In the genomic region with DNA sequence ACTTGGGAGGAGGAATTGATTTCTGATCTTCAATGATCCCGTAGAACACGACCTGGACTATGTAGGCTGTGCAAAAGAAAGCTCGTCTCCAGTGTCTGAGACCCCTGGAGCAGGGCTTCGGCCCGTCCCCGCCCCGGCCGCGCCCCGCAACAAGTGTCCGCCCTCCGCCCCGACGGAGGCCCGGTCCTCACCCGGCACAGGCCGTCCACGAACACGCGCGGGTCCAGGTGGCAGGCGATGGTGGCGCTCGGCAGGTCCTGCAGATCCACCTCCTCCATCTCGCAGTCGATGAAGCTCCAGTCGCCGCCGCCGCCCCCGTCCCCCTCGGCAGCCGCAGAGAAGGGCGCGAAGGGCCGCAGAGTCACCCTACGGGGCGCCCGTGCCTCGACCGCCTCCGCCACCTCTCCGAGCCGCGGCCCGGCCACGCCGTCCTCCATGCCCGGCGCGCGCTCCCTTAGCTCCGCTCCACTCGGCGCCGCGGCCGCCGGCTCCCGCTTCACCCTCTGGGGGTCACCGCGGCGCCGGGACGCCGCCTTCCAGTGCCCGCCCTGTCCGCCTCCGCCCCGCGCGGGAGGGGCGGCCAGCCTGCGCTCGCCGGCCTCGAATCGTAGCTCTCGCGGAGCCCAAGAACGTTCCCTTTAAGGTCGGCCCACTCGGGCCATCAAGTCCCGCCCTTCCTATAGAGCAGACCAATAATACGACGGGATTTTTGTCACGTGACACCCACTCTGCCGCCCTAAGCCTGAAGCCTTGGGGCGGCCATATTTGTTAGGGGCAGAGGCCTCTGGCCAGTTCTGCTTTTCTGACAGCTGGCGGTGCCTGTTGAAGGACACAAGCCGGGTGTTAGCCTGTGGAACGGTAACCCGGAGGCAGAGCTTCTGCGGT, we compare ENCODE assay signal across 2 mouse cellular contexts.
TF ChIP-seq lines count a peak whose summit lies in the region.

No protein-coding gene starts in this region.

TF ChIP-seq in C2C12, 6 proteins besides CTCF, POLR2A, EP300 and RAD21 (continued from another document):
- TF ChIP-seq MAX (IDR thresholded peaks at IDR 0.05) (peak; percentile 43), FOSL1 (IDR thresholded peaks at IDR 0.05; ENCODE audit: insufficient read depth, low read length, poor library complexity, severe bottlenecking) (no peak), MYOD1 (IDR thresholded peaks at IDR 0.05; ENCODE audit: control insufficient read depth, insufficient read length, low read depth) (no peak), CEBPB (IDR thresholded peaks at IDR 0.05; ENCODE audit: low read depth) (no peak)

TF ChIP-seq in myocyte, 11 proteins besides CTCF, POLR2A, EP300 and RAD21 (continued from another document):
- peak; percentile 44 to 74 (median 70) for TF ChIP-seq MYOD1 (IDR thresholded peaks at IDR 0.05; ENCODE audit: control insufficient read depth in 1 of 3, insufficient read length in 2 of 3, low read depth in 2 of 3)
- no peak for TF ChIP-seq E2F4 (IDR thresholded peaks at IDR 0.05; ENCODE audit: insufficient read depth)
- peak; percentile 98 for TF ChIP-seq USF1 (IDR thresholded peaks at IDR 0.05; ENCODE audit: low read depth)
